Comparison of ENCODE assay signal across 8 mouse cellular contexts in the genomic region with DNA sequence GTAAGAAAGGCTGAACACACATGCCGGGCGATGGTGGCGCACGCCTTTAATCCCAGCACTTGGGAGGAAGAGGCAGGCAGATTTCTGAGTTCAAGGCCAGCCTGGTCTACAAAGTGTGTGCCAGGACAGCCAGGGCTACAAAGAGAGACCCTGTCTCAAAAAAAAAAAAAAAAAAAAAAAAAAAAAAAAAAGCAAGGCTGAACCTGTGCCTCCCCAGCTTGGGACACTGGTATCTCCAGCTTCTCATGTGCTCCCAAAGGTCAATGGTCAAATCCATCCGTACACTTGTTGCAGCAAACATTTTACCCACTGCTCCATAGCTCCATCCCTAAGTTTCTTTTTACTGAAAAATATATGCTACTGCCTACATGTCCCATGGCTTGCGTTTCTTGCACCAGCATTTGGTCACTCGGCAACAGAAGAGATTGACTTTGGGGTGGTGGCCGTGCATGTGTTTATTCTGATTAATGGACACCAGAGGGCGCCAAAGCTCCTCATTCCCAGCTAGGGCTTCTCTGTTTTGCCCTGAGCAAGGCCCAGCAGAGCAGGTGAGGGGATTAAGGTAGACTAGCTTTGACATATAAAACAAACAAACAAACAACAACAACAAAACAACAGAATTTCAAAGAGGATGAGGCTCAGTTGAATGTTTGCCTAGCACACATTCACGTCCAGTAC. TPM values are rescaled to one million over a fixed set of nuclear protein-coding genes. Genes with fewer than 3 reads are reported as not detected.
DNase-seq lines count a peak whose midpoint lies in the region; ATAC-seq lines count a peak whose summit lies in the region.

No protein-coding gene starts in this region.

- H3K27ac ChIP-seq in forebrain, embryonic 15.5 days (replicated peaks) = no peak overlapping the region
- no peak overlapping the region for H3K27ac ChIP-seq in hindbrain, embryonic 15.5 days (replicated peaks)

- peak; percentile 53 for ATAC-seq in forebrain, embryonic 15.5 days (replicated peaks)
- ATAC-seq in hindbrain, embryonic 15.5 days (ENCODE audit: low FRiP score, low read depth) = peak; percentile 69; the same call in 1 of the 2 replicates

- no peak overlapping the region for H3K4me2 ChIP-seq in forebrain, embryonic 15.5 days (replicated peaks)
- no peak overlapping the region for H3K4me2 ChIP-seq in hindbrain, embryonic 15.5 days

- no peak overlapping the region for H3K4me3 ChIP-seq in forebrain, embryonic 15.5 days
- H3K4me3 ChIP-seq in hindbrain, embryonic 15.5 days = no peak overlapping the region

- H3K9me3 ChIP-seq in forebrain, embryonic 15.5 days = no peaks in the 10 kb centered on the region
- H3K9me3 ChIP-seq in hindbrain, embryonic 15.5 days = no peaks in the 10 kb centered on the region

- no peaks in the 10 kb centered on the region for H3K36me3 ChIP-seq in forebrain, embryonic 15.5 days
- H3K36me3 ChIP-seq in hindbrain, embryonic 15.5 days = no peaks in the 10 kb centered on the region

- H3K4me1 ChIP-seq in forebrain, embryonic 15.5 days = no peaks in the 10 kb centered on the region
- H3K4me1 ChIP-seq in hindbrain, embryonic 15.5 days (replicated peaks) = no peaks in the 10 kb centered on the region

- peak; percentile 71 to 92 for DNase-seq in adrenal gland, adult (ENCODE audit: inconsistent age in 2 of 2, low spot score in 1 of 2)
- DNase-seq in adrenal gland, postnatal 4 days (ENCODE audit: low spot score in 2 of 2) = no peak
- peak; percentile 82 for DNase-seq in c-Kit-positive CD71-positive TER-119-positive erythroid progenitor cells, embryonic 14.5 days (ENCODE audit: low spot score)
- peak; percentile 29 to 69 for DNase-seq in layer of hippocampus, postnatal 25 days (ENCODE audit: extremely low spot score in 1 of 2, low spot score in 1 of 2)
- peak; percentile 56 to 78 for DNase-seq in lung, postnatal 4 days
- DNase-seq in right cerebral cortex, postnatal 10 days (ENCODE audit: low spot score in 2 of 2) = peak; percentile 72 to 75

- WGBS in forebrain, embryonic 15.5 days = 49% methylated on average over 10 of the region's 10 CpGs
- WGBS in hindbrain, embryonic 15.5 days = 49% methylated on average over 10 of the region's 10 CpGs

- H3K9ac ChIP-seq in forebrain, embryonic 15.5 days (replicated peaks) = no peak overlapping the region
- H3K9ac ChIP-seq in hindbrain, embryonic 15.5 days = no peak overlapping the region

- no peaks in the 10 kb centered on the region for H3K27me3 ChIP-seq in forebrain, embryonic 15.5 days
- no peaks in the 10 kb centered on the region for H3K27me3 ChIP-seq in hindbrain, embryonic 15.5 days

RNA-seq across cellular contexts. Expression of a gene that starts 9.2 kb away (rescaled TPM):
- total RNA-seq in adrenal gland, postnatal 4 days (2021) = 10 to 100 TPM; 27.2 to 28.4 TPM
- 23.1 and 23.7 TPM in 2 replicates for polyA plus RNA-seq in forebrain, embryonic 15.5 days (2015; fragmentation: Nextera tagmentation; extraction: Ambion mirVana)
- polyA plus RNA-seq in hindbrain, embryonic 15.5 days (2015; fragmentation: Nextera tagmentation; extraction: Ambion mirVana) = 25.1 and 25.2 TPM in 2 replicates
- total RNA-seq in layer of hippocampus, postnatal 25 days (2021) = 10 to 100 TPM; 17.5 to 18.3 TPM

RNA-seq across cellular contexts. Expression of a gene that starts 9.3 kb away (rescaled TPM):
- total RNA-seq in adrenal gland, postnatal 4 days (2021) = 10 to 100 TPM; 55.6 to 57.3 TPM
- 58.8 and 61.2 TPM in 2 replicates for polyA plus RNA-seq in forebrain, embryonic 15.5 days (2015; fragmentation: Nextera tagmentation; extraction: Ambion mirVana)
- 60.1 and 61.8 TPM in 2 replicates for polyA plus RNA-seq in hindbrain, embryonic 15.5 days (2015; fragmentation: Nextera tagmentation; extraction: Ambion mirVana)
- total RNA-seq in layer of hippocampus, postnatal 25 days (2021) = 10 to 100 TPM; 50.3 to 57.5 TPM

RNA-seq across cellular contexts. Expression of a gene that starts 14.1 kb away (rescaled TPM):
- total RNA-seq in adrenal gland, postnatal 4 days (2021) = 10 to 100 TPM; 86.1 to 94.8 TPM
- 159 and 169 TPM in 2 replicates for polyA plus RNA-seq in forebrain, embryonic 15.5 days (2015; fragmentation: Nextera tagmentation; extraction: Ambion mirVana)
- polyA plus RNA-seq in hindbrain, embryonic 15.5 days (2015; fragmentation: Nextera tagmentation; extraction: Ambion mirVana) = 126 and 139 TPM in 2 replicates
- 100 to 1,000 TPM; 115 to 122 TPM for total RNA-seq in layer of hippocampus, postnatal 25 days (2021)

RNA-seq across cellular contexts. Expression of a gene that starts 55.2 kb away (rescaled TPM):
- 10 to 100 TPM; 71.4 to 83.9 TPM for total RNA-seq in adrenal gland, postnatal 4 days (2021)
- polyA plus RNA-seq in forebrain, embryonic 15.5 days (2015; fragmentation: Nextera tagmentation; extraction: Ambion mirVana) = 37.3 and 46.0 TPM in 2 replicates
- 42.6 and 46.1 TPM in 2 replicates for polyA plus RNA-seq in hindbrain, embryonic 15.5 days (2015; fragmentation: Nextera tagmentation; extraction: Ambion mirVana)
- total RNA-seq in layer of hippocampus, postnatal 25 days (2021) = 10 to 100 TPM; 70.0 to 78.1 TPM

Comparison
In these comparisons a context has a peak if more than half of its experiments do, and no peak if none do; other contexts are left out.
1. DNase-seq: peak in adrenal gland, adult (2 of 2), c-Kit-positive CD71-positive TER-119-positive erythroid progenitor cells, embryonic 14.5 days (single experiment), layer of hippocampus, postnatal 25 days (2 of 2), lung, postnatal 4 days (2 of 2) and right cerebral cortex, postnatal 10 days (2 of 2); none in adrenal gland, postnatal 4 days (0 of 2).